Mouse (Mus musculus) right cerebral cortex, postnatal 4 days (tissue): ENCODE measurements around the gene Ccnh.
A peak's percentile ranks its signal among the peaks of the same experiment; 100 is the strongest.
"Not testable (repeated sequence)": the region's sequence is repeated elsewhere in the genome, so short reads cannot be mapped to it uniquely, and the experiment has no call there.

Source experiments
- DNase-seq: peaks from one replicate; pipeline ENCODE4 v3.0.0-alpha.2; 2022

Gene Ccnh

GRCm38 (mm10) chr13:85188903-85189643, at the start of gene Ccnh:
Gene Ccnh (plus strand): TSS chr13:85189408.
- DNase-seq: peak; percentile 92

GRCm38 (mm10) chr13:85143361-85143760, 45.8 kb upstream of the Ccnh start:
- DNase-seq: not testable (repeated sequence)

DNA sequence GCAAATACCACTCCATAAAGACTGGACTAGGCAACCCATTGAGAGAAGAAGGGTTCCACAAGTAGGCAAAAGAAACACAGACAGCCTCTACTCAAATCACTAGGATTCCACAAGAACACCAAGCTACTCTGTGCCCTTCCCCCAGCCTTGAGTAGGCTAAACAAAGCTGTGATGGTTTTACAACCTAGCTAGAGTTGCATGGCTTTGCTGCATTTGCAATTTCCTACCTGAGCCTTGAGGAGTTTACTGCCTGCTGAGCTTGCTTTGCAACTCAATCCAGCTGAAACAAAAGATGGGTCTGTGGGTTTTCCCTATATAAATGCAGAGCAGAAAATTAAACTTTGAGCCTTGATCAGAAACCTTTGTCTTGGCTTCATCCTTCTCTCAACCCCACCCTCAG, 42.7 kb upstream of the Ccnh start:
- no peak for DNase-seq

DNA sequence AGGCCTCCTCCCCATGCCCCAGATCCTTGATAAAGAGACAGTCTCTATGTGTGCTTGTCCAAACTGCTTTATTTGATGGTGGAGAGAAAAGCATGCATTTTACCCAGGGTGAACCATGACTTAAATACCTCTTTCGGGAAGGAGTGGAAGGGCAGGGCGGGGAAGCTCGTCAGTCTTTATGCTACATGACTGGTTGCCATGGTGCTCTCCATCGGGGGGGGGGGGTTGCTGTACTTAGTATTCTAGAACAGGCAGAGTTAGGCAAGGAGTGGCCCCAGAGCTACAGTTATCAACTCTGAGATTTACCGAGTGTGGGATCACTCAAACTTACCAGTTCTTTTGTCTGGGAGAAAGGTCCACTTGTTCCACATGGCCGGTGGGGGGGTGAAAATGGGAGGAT, 34.5 kb upstream of the Ccnh start:
- no peak for DNase-seq

DNA sequence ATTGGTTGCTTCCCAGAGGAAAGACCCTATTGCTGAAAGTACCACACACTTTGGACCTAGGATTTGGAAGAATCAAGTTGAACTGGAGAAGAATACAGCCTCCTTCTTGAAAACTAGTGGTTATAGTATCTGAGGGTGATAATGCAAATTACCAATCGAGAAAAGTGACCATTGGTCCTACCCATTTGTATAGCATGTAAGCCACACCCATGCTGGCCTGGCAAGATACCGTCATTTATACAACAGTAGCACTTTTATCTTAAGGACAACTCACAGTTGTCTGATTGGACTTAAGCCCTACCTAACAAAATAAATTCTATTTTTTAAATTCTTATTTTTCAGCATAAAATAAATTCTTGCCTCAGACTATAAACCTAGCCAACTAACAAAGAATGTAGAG, 29.2 kb upstream of the Ccnh start:
- no peak for DNase-seq

DNA sequence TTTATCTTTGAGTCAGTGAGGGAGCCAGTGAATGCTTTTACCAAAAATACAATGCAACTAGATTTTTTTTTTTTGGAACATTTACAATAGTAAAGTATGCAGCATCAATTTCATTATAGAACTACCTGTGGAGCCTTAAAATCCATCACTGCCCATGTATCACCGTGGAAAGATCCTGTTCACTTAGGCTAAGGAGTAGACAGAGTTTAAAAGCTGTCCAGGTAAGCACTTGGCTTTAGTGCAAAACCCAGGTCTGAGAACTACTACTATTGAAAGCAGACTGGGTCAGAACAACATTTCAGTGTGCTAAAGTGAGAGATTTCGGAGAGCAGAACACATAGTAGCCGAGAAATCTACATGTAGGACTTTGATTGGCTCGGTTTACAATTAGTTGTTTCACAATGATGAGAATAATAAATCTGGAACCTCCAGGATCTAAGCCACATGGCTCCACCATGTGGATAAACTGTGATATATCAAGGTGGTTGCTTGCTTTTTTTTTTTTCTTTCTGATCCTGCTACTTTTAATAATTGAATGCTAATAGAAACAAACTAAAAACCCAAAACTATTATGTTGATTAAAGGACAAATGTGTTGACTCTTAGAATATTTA, 24.6 kb upstream of the Ccnh start:
- DNase-seq: no peak

DNA sequence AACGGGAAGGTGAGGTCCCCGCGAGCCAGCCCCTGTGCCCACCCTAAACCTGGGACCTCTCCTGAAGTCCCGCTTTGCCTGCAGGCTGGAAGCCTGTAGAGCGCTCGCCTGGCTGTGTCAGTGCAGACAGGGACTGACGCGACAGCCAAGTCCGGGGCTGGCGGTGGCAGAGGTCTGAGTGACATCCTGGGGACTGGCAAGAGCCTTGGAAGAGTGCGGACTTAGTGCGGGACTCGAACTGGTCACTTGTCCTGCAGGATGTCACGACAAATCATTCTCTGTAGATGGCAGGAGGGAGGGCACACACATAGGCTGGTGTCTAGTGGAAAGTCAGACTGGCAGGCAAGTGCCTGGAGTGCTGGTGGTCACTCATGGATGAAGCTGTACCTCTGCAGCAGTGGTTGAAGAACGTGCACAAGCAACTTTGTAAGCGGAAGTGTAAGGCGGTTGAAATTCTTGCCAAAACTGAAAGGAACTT, 475 bp downstream of the Ccnh start:
- DNase-seq: no peak

GRCm38 (mm10) chr13:85191253-85191652, 2.0 kb downstream of the Ccnh start:
- DNase-seq: no peak

DNA sequence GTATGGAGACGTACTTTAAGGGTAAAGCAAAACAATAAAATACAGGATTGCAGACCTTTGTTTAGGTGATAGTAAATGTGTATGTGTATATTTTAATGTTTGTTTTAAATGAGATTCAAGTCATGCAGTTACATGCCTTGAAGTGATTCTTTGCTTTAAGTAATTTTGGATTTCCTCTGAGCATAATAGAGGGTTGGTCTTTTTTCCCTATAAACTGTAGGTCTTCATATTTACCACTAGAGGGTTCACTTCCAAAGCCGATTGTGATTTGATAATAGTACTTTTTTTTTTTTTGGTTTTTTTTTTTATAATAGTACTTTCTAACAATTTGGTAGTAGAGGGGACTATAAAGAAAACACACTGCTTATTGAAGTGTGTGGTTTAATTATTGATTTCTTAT, 18.3 kb downstream of the Ccnh start:
- DNase-seq: no peak

DNA sequence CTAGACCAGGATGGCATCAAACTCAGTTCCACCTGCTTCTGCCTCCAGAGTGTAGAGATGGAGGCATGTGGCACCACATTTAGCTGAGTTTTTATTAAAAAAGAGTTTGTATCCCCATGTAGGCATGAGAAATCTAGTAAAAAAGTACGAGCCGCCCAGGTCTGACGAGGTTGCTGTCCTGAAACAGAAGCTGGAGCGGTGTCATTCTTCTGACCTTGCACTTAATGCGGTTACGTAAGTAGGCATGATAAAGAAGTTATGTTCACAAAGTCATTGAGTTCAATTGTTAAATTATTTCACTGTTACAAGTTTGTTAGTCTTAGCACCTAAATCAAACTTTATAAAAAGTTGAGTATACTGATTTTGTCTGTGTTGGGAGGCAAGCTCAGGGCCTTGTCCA, 19.4 kb downstream of the Ccnh start:
- DNase-seq: no peak

DNA sequence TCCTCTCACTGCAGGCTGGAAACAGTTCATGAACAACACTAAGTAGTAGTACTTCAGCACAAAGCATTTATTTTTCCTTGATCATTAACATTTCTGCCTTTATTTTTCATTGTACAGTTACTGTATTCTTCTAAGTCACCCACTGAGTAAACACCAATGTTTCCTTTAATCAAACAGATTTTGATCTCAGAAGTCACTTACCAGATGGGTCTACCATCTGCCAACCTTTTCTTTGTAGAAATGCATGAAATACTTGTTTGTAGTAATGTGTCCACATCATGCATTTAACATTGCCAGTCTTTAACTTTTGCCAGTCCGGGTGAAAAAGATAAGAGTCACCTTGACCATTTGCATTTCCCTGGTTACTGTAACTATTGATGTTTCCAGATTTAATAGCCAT, 21.1 kb downstream of the Ccnh start:
- no peak for DNase-seq

DNA sequence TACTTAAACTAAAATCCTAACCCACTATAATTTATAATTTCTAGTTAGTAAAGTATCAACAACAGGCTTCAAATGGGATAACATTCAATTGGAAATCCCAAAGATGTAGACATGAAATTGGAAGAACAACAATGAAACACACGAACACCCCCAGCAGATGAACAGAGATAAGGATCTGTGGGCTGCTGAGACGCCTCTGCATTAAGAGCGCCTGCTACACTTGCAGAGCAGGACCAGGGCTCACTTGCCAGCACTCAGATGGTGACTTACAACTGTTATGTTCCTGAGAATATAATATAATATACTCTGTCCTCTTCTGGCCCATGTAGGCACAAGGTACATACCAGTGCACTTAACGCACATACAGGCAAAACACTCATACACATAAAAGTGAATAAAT, 29.4 kb downstream of the Ccnh start:
- no peak for DNase-seq

- DNase-seq: no peak
Observed at GRCm38 (mm10) chr13:85238760-85239159, 49.6 kb downstream of the Ccnh start.
